Mouse (Mus musculus): Measurements from ENCODE around the gene Gucy2d.

Gene Gucy2d

DNA sequence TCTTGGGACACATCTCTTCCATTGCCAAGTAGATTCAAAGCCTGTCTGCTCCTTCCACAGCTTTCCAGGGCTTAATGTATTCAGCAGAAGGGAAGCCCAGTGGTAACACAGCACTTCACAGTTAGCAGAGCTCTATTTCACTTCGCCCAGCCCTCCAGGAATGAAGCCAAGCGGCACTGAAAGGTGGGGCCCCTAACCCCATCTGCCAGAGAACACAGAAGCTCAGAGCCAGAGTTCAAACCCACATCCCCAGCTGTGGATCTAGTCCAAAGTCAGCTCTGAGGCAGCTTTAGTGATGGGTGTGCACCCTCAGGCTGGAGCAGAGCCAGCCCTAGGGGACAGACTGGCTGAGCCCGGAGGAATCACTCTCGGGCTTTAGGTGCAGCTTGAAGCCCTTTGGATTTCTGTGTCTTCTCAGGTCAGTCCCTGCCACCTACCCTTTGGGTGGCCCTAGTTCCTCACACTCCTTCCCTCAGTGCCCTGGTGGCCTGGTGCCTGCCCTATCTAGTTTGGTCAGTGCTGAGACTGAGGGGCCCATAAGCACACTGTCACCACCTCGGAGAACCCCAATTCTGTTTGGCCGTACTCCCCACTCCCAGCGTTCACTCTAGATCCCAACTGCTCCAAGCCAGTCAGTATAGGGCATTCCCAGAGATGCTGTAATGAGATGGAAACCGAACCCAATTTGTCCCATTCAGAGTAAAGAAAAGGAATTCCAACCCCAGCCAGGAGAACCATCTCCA, 83.0 kb downstream of the Gucy2d start:
- no peak for DNase-seq (ENCODE audit: low spot score in 2 of 2)

DNA sequence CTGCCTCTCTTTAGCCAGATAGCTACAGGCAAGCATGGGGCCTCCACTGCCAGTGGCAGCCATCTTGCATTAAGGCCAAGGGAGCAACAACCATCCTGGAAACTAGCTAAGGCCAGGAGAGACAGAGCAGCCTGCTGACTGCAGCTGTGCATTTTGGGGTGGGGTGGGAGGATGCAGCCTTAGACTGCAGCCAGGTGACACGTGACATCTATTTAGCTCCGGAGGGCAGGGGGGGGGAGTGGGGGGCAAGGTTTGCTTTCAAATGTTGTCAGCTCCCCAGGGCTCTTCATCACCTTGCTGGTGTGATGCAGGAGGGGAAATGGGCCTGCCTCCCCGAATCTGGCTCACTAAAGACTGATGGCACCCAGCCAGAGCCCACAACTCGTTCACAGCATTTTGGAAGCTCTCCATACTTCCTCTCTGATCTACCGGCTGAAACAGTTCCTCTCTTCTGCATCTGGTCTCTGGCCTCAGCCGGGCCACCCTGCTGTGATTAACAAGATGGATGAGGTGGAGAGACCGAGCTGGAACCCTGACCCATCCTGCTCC, 83.7 kb downstream of the Gucy2d start:
- no peak for DNase-seq (ENCODE audit: low spot score in 2 of 2)

DNA sequence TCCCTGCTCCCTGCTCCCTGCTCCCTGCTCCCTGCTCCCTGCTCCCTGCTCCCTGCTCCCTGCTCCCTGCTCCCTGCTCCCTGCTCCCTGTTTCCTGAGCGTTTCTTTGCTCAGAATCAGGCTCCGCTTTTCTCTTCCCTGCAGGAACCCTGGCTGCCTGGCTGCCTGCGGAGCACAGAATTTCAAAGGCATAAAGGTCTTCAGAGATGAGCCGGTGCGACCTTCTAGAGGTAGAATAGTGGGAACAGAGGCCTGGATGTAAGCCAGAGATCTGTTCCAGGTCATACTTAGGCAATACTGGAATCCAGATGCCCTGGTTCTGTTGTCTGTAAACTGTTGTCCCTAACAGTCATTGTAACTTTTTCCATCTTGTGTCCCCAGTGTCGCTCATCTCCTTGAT, 84.2 kb downstream of the Gucy2d start:
- no peak for DNase-seq (ENCODE audit: low spot score in 2 of 2)

DNA sequence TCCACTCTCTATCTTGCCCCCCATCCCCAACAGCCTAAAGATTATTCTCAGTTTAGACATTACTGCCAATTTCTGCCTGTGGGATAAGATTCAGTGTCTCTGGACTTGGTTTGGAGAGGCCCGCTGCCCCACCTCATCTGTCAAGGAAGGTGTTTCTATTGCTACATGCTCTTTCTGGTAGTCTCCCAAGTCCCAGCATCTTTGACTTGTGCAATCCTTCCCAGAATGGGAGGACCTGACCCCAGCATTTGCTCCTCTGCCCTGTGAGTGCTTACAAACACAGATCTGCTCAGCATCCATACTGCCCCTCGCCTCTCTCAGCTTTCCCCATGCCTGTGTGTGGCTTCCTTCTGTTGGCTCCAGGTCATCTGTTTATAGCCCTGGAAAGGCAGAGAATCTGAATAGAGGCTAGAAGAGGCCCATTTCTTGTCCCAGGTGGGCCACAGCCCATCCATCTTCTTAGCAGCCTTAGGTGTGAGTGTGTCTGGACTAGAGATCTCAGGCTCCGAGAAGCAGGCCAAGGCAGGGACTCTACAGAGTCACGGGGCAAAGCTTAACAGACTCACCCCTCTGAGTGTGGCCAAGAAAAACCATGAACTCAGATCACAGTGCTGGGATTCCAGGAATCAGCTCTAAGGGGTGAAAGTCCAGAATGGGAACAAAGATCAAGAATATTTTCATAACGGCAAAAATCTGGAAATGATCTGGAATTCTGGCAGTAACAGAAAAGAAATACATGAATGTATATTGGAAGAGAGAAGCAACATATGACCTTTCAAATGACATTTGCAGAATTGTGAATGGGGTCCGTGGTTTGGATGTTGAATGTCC, 84.9 kb downstream of the Gucy2d start:
- DNase-seq (ENCODE audit: low spot score in 2 of 2): no peak
